Mouse (Mus musculus) spleen, postnatal 10 days (tissue): ENCODE data around the gene Gpr87.
A peak's percentile ranks its signal among the peaks of the same experiment; 100 is the strongest.

ENCODE experiments used
- DNase-seq, 2 experiments: peaks; one replicate each; pipeline ENCODE4 v3.0.0; 2021 to 2022; ENCODE audit warnings: low spot score in 2 of 2

Gpr87 gene

DNA sequence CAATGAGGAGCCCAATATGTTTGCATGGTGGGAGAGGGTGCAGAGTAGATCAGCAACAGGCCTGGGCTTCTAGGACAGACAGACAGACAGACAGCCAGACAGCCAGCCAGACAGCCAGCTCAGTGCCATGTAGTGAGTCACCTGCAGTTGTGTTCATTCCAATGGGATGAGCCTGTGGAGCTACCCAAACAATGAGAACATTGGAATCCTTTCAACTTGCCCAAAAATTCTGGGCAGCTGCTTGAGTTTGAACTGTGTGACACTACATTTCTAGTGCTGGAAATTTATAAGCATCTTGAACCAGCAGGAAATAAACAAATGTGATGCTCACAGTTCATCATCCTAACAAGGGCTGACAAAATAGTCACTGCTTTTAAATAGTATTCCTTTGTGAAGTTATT is 55.3 kb downstream of the Gpr87 start:
- no peak for DNase-seq

DNA sequence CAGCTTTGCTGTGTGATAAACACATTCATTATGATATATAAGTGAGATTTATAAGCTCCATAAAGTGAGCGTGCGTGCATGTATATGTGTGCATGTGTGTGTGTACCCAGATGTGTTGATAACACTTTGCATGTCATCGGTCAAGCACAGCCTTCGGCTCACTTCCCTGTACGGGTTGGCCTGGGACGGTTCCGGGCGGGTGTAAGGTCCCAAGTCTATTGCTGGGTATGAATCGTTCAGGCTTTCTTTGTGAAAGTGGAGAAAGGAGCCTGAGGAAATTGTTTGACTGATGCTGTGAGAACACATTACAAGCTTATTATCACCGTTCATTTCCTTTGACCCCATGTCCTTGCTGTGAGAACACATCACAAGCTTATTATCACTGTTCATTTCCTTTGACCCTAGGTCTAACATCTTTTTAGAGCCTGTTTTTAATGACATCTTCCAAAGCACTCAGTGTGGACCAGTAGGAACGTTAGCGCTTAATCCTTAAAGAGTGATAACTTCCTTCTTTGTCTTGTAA is 55.9 kb downstream of the Gpr87 start:
- DNase-seq: no peak

DNA sequence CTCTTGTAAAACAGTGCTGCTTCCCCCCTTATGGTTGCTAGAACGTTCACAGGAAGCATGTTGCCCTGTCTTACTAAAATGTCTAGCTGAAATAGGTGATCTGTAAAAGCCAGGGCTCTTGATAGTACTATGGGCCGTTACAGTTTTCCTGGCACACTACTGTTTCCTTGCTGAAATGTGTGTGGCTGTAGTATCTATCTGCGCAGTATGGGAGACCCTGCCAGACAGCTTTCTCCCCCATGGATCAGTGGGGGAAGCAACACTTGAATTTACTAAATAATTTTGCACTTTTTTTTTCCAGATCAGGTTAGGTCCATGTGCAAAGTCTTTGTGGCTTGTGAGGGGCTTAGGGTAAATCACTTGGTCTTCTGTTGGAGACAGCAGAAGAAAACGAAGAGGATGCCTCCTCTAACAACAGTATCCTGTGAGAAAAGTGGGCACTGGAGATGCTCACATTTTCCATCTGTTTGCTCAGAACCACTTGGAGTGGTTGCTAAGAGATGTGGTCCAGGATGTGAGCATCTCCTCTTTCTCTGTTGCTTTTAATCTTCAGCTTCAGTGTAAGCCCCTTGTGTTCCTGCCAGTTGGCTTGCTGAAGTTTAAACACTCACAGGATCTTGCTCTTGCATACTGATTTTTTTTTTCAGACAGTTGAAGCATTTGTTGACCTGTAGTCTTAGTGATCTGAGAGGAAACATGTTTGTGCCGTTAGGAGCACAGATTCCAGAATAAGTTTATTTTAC is 58.8 kb downstream of the Gpr87 start:
- no peak for DNase-seq

DNA sequence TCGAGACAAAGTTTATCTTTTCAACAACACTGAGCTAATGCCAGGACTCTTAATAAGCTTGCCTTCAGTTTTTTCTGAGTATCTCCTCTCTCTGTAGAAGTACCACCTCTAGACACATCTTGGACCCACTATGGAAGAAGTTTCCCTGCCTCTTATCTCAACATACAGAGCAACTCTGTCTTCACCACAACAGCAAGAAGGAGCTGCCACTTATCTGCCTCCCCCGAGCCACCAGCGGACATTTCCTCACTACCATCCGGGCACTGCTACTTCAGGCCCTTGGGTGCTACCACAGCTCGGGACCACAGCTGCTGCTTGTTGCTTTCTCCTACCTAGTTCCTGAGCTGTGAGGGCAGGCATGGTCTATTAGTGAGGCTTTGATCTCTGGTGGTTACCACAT is 61.7 kb downstream of the Gpr87 start:
- no peak for DNase-seq

DNA sequence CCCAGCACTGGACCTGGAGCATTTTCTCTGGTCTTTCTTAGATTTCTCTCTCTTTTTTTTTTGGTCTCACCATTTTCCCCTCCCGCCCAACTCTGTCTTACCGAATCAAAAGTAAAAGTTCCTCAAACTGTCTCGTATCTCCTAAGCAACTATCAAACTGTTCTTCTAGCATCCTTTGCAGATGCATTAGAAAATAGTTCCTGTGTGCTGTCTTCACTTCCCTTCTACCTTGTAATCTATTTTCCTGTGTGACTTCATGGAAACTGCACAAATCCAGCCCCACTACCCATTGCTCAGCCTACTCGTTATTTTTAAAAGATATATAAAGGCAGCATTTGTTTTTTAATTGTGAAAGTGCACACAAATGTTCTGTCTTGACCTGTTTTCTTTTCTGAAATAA is 62.9 kb downstream of the Gpr87 start:
- no peak for DNase-seq

DNA sequence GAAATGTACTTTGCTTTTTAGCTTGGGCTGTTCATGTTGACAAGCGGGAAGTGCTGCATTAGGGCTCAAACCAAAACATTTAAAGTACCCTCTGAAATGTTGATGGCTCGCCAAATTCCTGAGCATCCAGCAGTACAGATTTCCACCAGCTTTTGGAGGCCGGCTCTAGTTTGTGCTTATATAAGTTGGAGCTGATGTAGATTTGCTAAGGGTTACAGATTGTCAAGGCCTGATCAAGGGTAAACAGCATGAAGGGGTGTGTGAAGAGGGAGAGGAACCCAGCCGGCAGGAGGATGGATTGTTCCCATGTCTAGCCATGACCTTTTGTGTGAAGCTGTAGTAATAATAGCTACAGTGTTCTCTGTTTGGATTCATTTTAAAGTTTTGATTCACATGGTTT is 63.8 kb downstream of the Gpr87 start:
- DNase-seq: no peak

DNA sequence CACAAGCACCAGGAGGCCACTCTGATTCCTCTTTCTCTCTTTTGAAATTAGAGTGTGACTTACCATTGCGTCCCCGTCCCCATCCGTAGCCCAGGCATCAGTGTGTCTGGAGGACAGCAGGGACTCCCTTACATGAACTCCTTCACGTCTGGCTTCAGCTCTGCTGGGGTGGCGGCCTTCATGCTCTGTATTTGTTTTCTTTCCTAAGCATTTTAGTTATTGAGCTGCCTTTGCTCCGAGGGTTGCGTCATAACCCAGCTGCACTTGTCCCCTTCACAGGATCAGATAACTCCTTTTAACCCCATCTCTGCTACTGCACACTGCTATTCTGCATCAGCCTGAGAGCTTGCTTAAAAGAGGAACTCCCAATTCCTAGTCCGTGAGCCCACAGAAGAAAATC is 64.5 kb downstream of the Gpr87 start:
- peak in 1 of 2 experiments; percentile 22 for DNase-seq

DNA sequence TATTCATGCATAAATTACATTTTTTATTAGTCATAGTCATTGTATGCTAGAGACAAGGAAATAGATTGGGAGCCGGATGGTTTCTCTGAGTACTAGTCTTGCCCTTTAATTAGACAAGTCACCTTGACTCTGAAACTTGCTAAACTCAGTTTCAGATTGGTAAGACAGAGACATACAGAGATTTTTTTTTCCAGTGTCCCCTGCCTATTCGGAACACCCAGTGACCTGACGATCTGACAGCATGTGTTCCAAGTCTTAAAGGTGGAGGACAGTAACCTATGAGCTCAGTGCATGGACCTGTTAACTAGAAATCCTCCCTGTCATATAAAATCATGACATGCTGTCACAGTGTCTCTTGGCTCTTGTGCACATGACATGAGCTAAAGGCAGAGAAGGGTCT is 65.4 kb downstream of the Gpr87 start:
- no peak for DNase-seq
